Mouse (Mus musculus) left cerebral cortex, postnatal 36 days (tissue): ENCODE measurements at regions not wholly inside any gene's neighbourhood (a gene's known extent, or its start where the extent isn't known, plus 50 kb on each side); places are given as distances from the start of the nearest gene placed in this dataset.
A peak's percentile ranks its signal among the peaks of the same experiment; 100 is the strongest.
"Not testable (repeated sequence)": the region's sequence is repeated elsewhere in the genome, so short reads cannot be mapped to it uniquely, and the experiment has no call there.

Experiments used
- DNase-seq, 2 experiments: peaks; one replicate each; pipeline ENCODE4 v3.0.0; 2021 to 2022; ENCODE audit warnings: low spot score in 2 of 2, mixed read lengths in 1 of 2
- intact Hi-C: fragments of 180-260 bp; cut with DNase I; formaldehyde crosslinking; loops from one replicate; pipeline ENCODE4 v1.15.1; 2025

DNA sequence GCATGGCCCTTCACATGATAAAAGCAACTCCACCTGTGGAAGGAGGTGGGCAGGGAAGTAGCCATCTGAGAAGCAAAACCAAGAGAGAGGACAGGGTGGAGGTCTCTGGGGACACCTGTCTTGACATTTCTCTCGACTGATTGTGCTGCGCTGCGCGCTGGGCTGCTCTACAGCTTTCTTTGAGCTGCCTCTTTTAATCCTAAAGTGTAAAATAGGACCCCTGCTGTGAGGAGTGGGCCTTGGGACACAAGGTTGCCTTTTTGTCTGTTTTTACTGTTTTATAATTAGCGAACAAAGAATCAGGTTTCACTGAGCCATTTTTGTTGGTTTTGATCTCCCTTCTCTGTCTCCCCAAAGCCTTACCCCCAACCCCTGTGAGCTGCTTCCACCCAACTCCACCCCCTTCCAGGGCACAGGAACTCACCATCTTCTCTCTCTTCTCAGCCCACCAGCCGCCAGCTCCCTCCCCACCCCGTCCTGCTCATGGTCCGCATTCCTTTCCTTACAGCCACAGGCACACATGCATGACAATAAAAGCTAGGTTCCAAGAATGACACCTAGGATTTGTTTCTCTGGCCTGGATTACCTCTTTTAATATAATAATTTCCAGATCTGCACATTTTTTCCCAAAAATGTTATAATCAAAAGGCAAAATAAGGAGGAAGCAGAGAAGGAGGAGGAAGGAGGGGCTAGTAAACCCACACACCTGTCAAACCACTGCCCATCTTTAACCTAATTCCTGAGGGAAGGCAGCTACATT, 57.3 kb downstream of the Cbln4 start:
- no peak for DNase-seq
- intact Hi-C loops, result no loop called here

DNA sequence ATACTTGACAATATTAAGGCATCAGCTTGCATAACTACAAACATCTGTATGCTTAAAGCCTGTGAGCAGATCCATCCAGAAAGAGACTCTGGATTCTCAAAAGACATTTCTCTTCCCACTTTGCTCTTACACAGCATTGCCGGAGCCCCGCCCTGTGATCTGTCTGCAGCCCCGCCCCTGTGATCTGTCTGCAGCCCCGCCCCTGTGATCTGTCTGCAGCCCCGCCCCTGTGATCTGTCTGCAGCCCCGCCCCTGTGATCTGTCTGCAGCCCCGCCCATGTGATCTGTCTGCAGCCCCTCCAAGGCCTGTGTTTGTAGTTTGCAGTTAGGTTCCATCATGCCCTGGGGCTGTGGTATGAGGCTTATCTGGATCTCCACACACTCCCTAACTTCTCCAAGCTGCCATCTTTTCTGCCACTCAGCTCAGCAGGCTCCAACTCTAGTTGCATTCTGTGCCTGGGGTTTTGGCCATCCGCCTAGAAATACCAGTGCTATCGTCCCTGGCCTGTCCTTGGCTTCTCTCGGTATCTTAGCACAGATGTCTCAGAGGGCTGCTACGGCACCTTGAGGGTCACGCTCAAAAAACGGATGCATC, 73.9 kb downstream of the Cbln4 start:
- intact Hi-C loops, result no loop called here
- DNase-seq, result no peak

- DNase-seq, result peak; percentile 7 to 21
- intact Hi-C loops, result no loop called here
Observed at GRCm38 (mm10) chr2:171946569-171947250, 96.6 kb downstream of the Cbln4 start.

DNA sequence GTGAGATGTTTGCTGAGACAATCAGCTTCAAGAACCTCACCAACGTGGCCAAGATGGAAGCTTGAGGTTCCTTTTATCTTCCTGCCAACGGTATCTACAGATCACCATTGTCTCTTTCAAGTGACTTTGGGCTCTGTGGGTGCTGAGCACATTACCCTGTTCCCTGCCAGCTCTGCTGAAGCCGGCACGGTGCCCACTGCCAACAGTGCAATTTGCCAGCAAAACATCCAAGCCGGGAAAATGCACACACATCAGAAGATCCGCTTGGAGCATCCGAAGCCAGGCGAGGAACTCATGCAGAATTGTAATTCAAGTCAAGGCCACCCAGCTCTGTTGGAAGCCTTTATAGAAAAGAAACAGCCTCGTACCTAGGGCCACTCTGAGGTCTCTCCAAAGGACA, 100.6 kb downstream of the Cbln4 start:
- intact Hi-C loops, result no loop called here
- DNase-seq, result peak; percentile 23 to 36

GRCm38 (mm10) chr2:171935646-171936325, 107.5 kb downstream of the Cbln4 start:
- no peak for DNase-seq
- intact Hi-C loops, result no loop called here

DNA sequence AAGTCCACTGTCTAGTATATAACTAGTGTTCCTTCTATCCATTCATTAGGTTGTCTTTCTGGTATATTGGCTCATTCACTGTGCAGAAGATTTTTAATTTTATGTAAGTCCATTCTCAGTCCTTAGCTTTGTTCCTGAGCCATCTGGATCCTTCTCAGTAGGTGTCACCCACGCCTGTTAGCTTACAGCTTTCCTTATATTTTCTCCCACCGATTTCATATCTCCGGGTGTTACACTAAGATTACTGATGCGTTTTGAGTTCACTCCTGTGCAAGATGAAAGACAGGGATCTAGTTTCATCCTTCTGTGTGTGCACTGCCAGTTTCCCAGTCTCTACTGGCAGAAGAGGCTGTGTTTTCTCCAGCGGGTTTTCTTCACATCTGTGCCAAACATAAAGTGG, 122.3 kb downstream of the Cbln4 start:
- intact Hi-C loops, result no loop called here
- peak; percentile 15 to 25 for DNase-seq

DNA sequence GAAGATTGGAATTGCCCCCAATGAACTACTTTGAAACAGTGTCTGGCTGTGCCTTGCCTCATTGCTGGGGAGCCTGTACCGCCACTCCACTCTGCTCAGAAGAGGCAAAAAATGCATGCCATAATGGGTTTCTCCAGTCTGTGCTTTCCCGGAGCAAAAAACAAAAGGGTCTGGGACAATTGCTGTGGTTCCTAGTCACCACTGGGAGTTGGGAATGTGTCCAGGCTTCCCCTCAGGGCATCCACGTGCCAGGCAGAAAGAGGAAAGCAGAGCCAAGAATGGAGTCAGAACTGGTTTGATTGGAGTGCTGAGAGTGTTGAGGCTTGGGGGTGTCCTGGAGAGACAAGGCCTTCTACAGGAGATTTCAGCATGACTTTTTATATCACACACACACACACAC, 156.0 kb downstream of the Cbln4 start:
- intact Hi-C loops, result no loop called here
- no peak for DNase-seq

GRCm38 (mm10) chr2:171879238-171879960, 163.9 kb downstream of the Cbln4 start:
- intact Hi-C loops, DNase-seq: not testable (repeated sequence)

GRCm38 (mm10) chr2:171867550-171867949, 175.7 kb downstream of the Cbln4 start:
- intact Hi-C loops, result no loop called here
- no peak for DNase-seq

GRCm38 (mm10) chr2:171864376-171864965, 178.8 kb downstream of the Cbln4 start:
- no peak for DNase-seq
- intact Hi-C loops, result no loop called here

- intact Hi-C loops, result no loop called here
Observed at GRCm38 (mm10) chr2:171862626-171863025, 180.6 kb downstream of the Cbln4 start.

DNA sequence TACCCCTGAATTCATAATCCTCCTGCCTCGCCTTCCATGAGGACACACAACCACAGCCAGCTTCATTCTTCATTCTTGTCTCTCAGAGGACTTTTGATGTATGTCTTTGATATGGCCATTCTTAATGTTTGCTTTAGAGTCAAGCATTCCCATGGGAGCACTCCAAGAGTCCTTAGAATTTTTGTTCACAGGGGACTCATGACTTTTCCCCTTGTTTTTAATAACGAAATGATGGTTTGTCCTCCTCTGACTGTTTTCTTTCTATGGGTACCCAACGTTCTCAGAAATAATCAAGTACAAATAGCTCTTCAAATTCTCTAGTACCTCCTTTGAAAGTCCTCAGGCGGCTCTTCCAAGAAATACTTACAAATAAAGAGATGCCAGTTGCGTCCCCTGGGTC, 184.4 kb downstream of the Cbln4 start:
- intact Hi-C loops, result no loop called here
- no peak for DNase-seq

More at GRCm38 (mm10) chr2:171862626-171863025, 180.6 kb downstream of the Cbln4 start:
- no peak for DNase-seq

DNA sequence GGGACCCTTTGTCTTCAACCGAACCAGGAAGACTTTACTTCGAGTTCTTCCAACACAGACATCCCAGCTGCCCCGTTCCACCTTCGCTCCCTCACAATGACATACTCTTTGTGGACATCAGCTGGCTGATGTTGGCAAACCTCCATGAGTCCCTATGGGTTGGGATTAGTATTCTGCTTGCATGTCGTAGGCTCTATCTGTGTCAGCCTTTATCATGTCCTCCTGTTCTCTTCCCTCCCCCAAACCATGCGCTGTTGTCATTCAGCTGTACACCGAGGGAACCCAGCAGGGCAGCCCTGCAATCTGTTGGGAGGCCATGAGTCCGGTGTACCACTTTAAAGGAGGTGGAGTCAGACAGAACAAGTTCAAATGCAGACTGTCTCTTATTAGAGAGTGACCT, 186.8 kb downstream of the Cbln4 start:
- DNase-seq, result no peak
- intact Hi-C loops, result no loop called here

GRCm38 (mm10) chr2:171846826-171847492, 196.3 kb downstream of the Cbln4 start:
- no peak for DNase-seq
- intact Hi-C loops, result no loop called here

- DNase-seq, result no peak
Observed at GRCm38 (mm10) chr2:171840058-171840713, 203.1 kb downstream of the Cbln4 start.

GRCm38 (mm10) chr2:171822156-171822555, 221.1 kb downstream of the Cbln4 start:
- DNase-seq, result no peak
- intact Hi-C loops, result no loop called here

More at GRCm38 (mm10) chr2:171840058-171840713, 203.1 kb downstream of the Cbln4 start:
- intact Hi-C loops, result no loop called here

GRCm38 (mm10) chr2:171818504-171818903, 224.8 kb downstream of the Cbln4 start:
- intact Hi-C loops, result no loop called here
- DNase-seq, result no peak
